Mouse (Mus musculus): ENCODE measurements at regions not wholly inside any gene's neighbourhood (a gene's known extent, or its start where the extent isn't known, plus 50 kb on each side); places are given as distances from the start of the nearest gene placed in this dataset.

- H3K4me1 ChIP-seq: peaks cover 10% of the 10 kb centered on the region; the same call in 1 of the 2 replicates
- H3K4me3 ChIP-seq (replicated peaks): no peak overlapping the region
- no peak overlapping the region for H3K4me2 ChIP-seq (replicated peaks)
- no peaks in the 10 kb centered on the region for H3K9me3 ChIP-seq (replicated peaks)
- WGBS: 59% methylated on average over 6 of the region's 6 CpGs
- peaks cover 4% of the 10 kb centered on the region; the same call in 1 of the 2 replicates for H3K27me3 ChIP-seq
- no peaks in the 10 kb centered on the region for H3K36me3 ChIP-seq
- ATAC-seq (ENCODE audit: insufficient number of reproducible peaks, low FRiP score, low TSS enrichment, low read depth): no peak
- H3K27ac ChIP-seq (replicated peaks): no peak overlapping the region
- H3K9ac ChIP-seq: no peak overlapping the region
Measured at GRCm38 (mm10) chr1:190526046-190526445, 355.5 kb upstream of the Prox1 start.

- H3K4me3 ChIP-seq (replicated peaks): no peak overlapping the region
- H3K27ac ChIP-seq (replicated peaks): no peak overlapping the region
- no peak overlapping the region for H3K9ac ChIP-seq
- H3K27me3 ChIP-seq: no peaks in the 10 kb centered on the region
- ATAC-seq (ENCODE audit: insufficient number of reproducible peaks, low FRiP score, low TSS enrichment, low read depth): 0 out of 2 replicates have a peak, but pooled peaks have one; percentile 11
- no peaks in the 10 kb centered on the region for H3K4me1 ChIP-seq
- no peak overlapping the region for H3K4me2 ChIP-seq (replicated peaks)
- no peaks in the 10 kb centered on the region for H3K9me3 ChIP-seq (replicated peaks)
- H3K36me3 ChIP-seq: no peaks in the 10 kb centered on the region
- 85% methylated on average over 8 of the region's 8 CpGs for WGBS
Measured at GRCm38 (mm10) chr1:190500106-190500505, 329.6 kb upstream of the Prox1 start.

GRCm38 (mm10) chr1:190497474-190497873, 327.0 kb upstream of the Prox1 start:
- WGBS: 83% methylated on average over 4 of the region's 4 CpGs
- no peaks in the 10 kb centered on the region for H3K36me3 ChIP-seq

GRCm38 (mm10) chr1:190495741-190496520, 325.4 kb upstream of the Prox1 start:
- no peak overlapping the region for H3K9ac ChIP-seq
- no peaks in the 10 kb centered on the region for H3K4me1 ChIP-seq
- no peaks in the 10 kb centered on the region for H3K27me3 ChIP-seq
- ATAC-seq (ENCODE audit: insufficient number of reproducible peaks, low FRiP score, low TSS enrichment, low read depth): no peak
- H3K9me3 ChIP-seq (replicated peaks): no peaks in the 10 kb centered on the region
- H3K4me2 ChIP-seq (replicated peaks): no peak overlapping the region
- no peaks in the 10 kb centered on the region for H3K36me3 ChIP-seq
- WGBS: 44% methylated on average over 10 of the region's 10 CpGs
- H3K27ac ChIP-seq (replicated peaks): no peak overlapping the region
- H3K4me3 ChIP-seq (replicated peaks): no peak overlapping the region

More at GRCm38 (mm10) chr1:190497474-190497873, 327.0 kb upstream of the Prox1 start:
- H3K4me2 ChIP-seq (replicated peaks): no peak overlapping the region
- no peaks in the 10 kb centered on the region for H3K27me3 ChIP-seq
- no peaks in the 10 kb centered on the region for H3K9me3 ChIP-seq (replicated peaks)
- no peak overlapping the region for H3K4me3 ChIP-seq (replicated peaks)
- H3K27ac ChIP-seq (replicated peaks): no peak overlapping the region
- no peak overlapping the region for H3K9ac ChIP-seq
- no peaks in the 10 kb centered on the region for H3K4me1 ChIP-seq
- no peak for ATAC-seq (ENCODE audit: insufficient number of reproducible peaks, low FRiP score, low TSS enrichment, low read depth)

GRCm38 (mm10) chr1:190486551-190487104, 316.1 kb upstream of the Prox1 start:
- peak; percentile 74; the same call in 1 of the 2 replicates for ATAC-seq (ENCODE audit: insufficient number of reproducible peaks, low FRiP score, low TSS enrichment, low read depth)
- H3K9me3 ChIP-seq (replicated peaks): no peaks in the 10 kb centered on the region
- H3K4me1 ChIP-seq: no peaks in the 10 kb centered on the region
- no peaks in the 10 kb centered on the region for H3K36me3 ChIP-seq
- no peak overlapping the region for H3K9ac ChIP-seq
- no peaks in the 10 kb centered on the region for H3K27me3 ChIP-seq
- 59% methylated on average over 7 of the region's 7 CpGs for WGBS
- H3K4me3 ChIP-seq (replicated peaks): no peak overlapping the region
- H3K4me2 ChIP-seq (replicated peaks): no peak overlapping the region
- no peak overlapping the region for H3K27ac ChIP-seq (replicated peaks)

- WGBS: 84% methylated on average over 13 of the region's 13 CpGs
- Histone ChIP-seq H3K27ac (replicated peaks) (no peak overlapping the region), H3K4me1 (no peaks in the 10 kb centered on the region), H3K4me2 (replicated peaks) (no peak overlapping the region), H3K9ac (no peak overlapping the region), H3K36me3 (no peaks in the 10 kb centered on the region), H3K27me3 (no peaks in the 10 kb centered on the region), H3K9me3 (replicated peaks) (no peaks in the 10 kb centered on the region), H3K4me3 (replicated peaks) (no peak overlapping the region)
- no peak for ATAC-seq (ENCODE audit: insufficient number of reproducible peaks, low FRiP score, low TSS enrichment, low read depth)
Measured at GRCm38 (mm10) chr1:190483366-190483765, 312.9 kb upstream of the Prox1 start.

- no peaks in the 10 kb centered on the region for H3K27me3 ChIP-seq
- H3K27ac ChIP-seq (replicated peaks): no peak overlapping the region
- no peak overlapping the region for H3K4me3 ChIP-seq (replicated peaks)
- no peaks in the 10 kb centered on the region for H3K36me3 ChIP-seq
- ATAC-seq (ENCODE audit: insufficient number of reproducible peaks, low FRiP score, low TSS enrichment, low read depth): no peak
- H3K4me2 ChIP-seq (replicated peaks): no peak overlapping the region
- H3K9me3 ChIP-seq (replicated peaks): no peaks in the 10 kb centered on the region
- H3K9ac ChIP-seq: no peak overlapping the region
- 68% methylated on average over 11 of the region's 11 CpGs for WGBS
- H3K4me1 ChIP-seq: no peaks in the 10 kb centered on the region
Measured at GRCm38 (mm10) chr1:190481071-190481470, 310.6 kb upstream of the Prox1 start.

GRCm38 (mm10) chr1:190480601-190481000, 310.1 kb upstream of the Prox1 start:
- no peak for ATAC-seq (ENCODE audit: insufficient number of reproducible peaks, low FRiP score, low TSS enrichment, low read depth)
- H3K9ac ChIP-seq: no peak overlapping the region
- WGBS: 57% methylated on average over 9 of the region's 9 CpGs
- no peak overlapping the region for H3K4me3 ChIP-seq (replicated peaks)
- no peak overlapping the region for H3K4me2 ChIP-seq (replicated peaks)
- no peaks in the 10 kb centered on the region for H3K36me3 ChIP-seq
- H3K27ac ChIP-seq (replicated peaks): no peak overlapping the region
- no peaks in the 10 kb centered on the region for H3K4me1 ChIP-seq
- no peaks in the 10 kb centered on the region for H3K9me3 ChIP-seq (replicated peaks)
- no peaks in the 10 kb centered on the region for H3K27me3 ChIP-seq

- no peak for ATAC-seq (ENCODE audit: insufficient number of reproducible peaks, low FRiP score, low TSS enrichment, low read depth)
- Histone ChIP-seq H3K4me1 (no peaks in the 10 kb centered on the region), H3K9me3 (replicated peaks) (no peaks in the 10 kb centered on the region), H3K27ac (replicated peaks) (no peak overlapping the region), H3K36me3 (no peaks in the 10 kb centered on the region), H3K4me2 (replicated peaks) (no peak overlapping the region), H3K4me3 (replicated peaks) (no peak overlapping the region), H3K27me3 (no peaks in the 10 kb centered on the region), H3K9ac (no peak overlapping the region)
- WGBS: 82% methylated on average over 8 of the region's 8 CpGs
Measured at GRCm38 (mm10) chr1:190472761-190473160, 302.2 kb upstream of the Prox1 start.

GRCm38 (mm10) chr1:190470336-190470735, 299.8 kb upstream of the Prox1 start:
- no peaks in the 10 kb centered on the region for H3K4me1 ChIP-seq
- no peak overlapping the region for H3K4me3 ChIP-seq (replicated peaks)
- no peak for ATAC-seq (ENCODE audit: insufficient number of reproducible peaks, low FRiP score, low TSS enrichment, low read depth)
- H3K9me3 ChIP-seq (replicated peaks): no peaks in the 10 kb centered on the region
- H3K4me2 ChIP-seq (replicated peaks): no peak overlapping the region
- 83% methylated on average over 9 of the region's 9 CpGs for WGBS
- no peak overlapping the region for H3K27ac ChIP-seq (replicated peaks)
- H3K9ac ChIP-seq: no peak overlapping the region
- no peaks in the 10 kb centered on the region for H3K27me3 ChIP-seq
- H3K36me3 ChIP-seq: no peaks in the 10 kb centered on the region

GRCm38 (mm10) chr1:190457541-190458061, 287.1 kb upstream of the Prox1 start:
- Histone ChIP-seq H3K36me3 (no peaks in the 10 kb centered on the region), H3K4me3 (replicated peaks) (no peak overlapping the region), H3K27me3 (no peaks in the 10 kb centered on the region), H3K27ac (replicated peaks) (no peak overlapping the region), H3K4me2 (replicated peaks) (no peak overlapping the region), H3K9me3 (replicated peaks) (no peaks in the 10 kb centered on the region), H3K9ac (no peak overlapping the region), H3K4me1 (no peaks in the 10 kb centered on the region)
- 66% methylated on average over 12 of the region's 12 CpGs for WGBS
- no peak for ATAC-seq (ENCODE audit: insufficient number of reproducible peaks, low FRiP score, low TSS enrichment, low read depth)
